Mouse (Mus musculus) gastrocnemius, postnatal 10 days (tissue): ENCODE measurements around the gene Ddx19a. TPM values are rescaled to one million over a fixed set of nuclear protein-coding genes. Genes with fewer than 3 reads are reported as not detected.
"Not testable (repeated sequence)": the region's sequence is repeated elsewhere in the genome, so short reads cannot be mapped to it uniquely, and the experiment has no call there.

Source experiments
- DNase-seq: peaks from one replicate; pipeline ENCODE4 v3.0.0; 2021; ENCODE audit warnings: mixed read lengths
- total RNA-seq, 2 experiments: library from RNA; stranded (reverse); gene quantifications; 2 replicates each; pipeline ENCODE4 v1.2.3; 2021

The Ddx19a gene
- total RNA-seq, 2 experiments from 2014 or later = 35.8 to 43.5 TPM

DNA sequence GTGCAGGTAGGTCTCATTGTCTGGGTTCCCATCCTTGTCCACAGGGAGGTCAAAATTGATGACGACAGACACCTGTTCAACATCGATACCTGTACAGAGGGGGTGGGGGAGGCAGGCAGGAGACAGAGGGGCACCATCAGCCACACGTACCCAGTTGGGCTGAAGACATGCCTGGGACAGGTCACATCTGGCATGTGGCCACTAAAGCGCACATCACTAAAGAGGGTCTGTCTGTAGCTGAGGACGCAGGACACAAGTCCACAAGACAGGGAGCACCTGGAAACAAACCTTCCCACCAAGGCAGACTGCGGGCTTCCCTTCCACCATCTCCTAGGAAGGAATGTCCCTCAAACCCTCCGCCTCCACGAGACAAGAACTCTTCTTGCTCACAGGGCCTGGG, 21.1 kb downstream of the Ddx19a start:
- DNase-seq = not testable (repeated sequence)

DNA sequence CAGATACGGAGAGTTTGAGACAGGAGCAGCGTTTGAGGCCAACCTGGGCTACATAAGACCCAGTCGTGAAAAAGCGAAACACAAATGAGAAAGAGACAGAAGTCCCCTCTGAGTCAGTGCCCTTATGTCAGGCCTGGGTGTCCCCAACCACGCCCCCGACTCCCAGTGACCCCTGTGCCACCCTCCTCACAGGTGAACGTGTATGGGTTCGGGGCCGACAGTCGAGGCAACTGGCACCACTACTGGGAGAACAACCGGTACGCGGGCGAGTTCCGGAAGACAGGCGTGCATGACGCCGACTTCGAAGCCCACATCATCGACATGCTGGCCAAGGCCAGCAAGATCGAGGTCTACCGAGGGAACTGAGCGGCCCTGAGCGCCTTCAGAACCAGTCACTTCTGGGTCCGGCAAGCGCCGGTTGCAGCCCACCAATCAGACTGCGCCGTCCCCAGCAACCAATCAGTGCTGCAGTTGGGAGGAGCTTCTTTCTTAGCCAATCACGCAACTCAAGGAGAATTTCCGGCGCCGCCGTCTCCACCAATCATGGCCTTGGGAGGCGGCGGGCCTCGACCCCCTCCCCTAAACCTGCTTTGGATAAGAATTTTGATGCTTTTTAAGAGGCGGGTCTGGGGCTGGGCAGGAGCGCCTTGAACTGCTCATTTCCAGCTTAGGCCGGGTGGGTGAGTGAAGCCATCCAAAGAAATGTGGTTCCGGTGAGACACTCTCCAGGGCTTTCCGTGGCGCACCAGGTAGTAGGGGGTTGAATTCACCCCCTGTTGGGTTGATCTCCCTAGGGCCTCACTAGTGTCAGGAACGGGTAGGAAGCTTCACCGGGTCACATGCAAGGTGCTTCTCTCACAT, 27.5 kb downstream of the Ddx19a start:
- DNase-seq = peak; percentile 81

DNA sequence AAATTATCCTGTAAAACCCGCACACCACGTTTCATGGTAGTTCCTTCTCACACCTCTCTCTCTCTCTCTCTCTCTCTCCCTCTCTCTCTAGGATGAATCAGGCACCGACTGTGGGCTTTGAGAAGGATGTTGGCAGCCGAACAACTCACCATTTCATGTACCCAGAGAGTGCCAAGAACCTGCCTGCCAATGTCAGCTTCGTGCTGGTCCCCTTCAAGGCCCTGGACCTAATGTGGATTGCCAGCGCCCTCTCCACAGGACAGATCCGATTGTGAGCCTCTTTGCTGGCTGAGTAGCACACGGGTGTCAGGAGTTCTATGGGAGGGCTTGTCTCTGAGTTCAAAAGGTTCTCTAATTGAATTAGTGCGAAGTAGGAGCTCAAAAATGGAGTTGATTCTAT, 30.3 kb downstream of the Ddx19a start:
- DNase-seq = no peak

DNA sequence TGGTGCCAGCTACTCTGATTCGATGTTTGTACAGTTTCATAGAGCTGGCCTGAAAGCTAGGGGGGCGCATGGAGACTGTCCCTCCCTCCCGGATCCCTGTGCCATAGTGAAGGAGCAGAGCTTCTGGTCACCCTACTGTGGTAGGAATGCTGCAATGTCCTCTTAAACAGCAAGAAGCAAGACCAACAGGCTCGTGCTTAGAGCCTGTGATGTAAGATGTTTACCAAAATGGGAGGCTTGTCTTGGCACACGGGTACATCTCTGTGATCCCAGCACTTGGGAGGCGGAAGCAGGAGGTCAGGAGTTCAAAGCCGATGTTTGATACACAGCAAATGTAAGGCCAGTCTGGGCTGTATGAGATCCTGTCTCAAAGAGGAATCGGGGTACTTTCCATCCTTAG, 31.0 kb downstream of the Ddx19a start:
- DNase-seq = no peak

DNA sequence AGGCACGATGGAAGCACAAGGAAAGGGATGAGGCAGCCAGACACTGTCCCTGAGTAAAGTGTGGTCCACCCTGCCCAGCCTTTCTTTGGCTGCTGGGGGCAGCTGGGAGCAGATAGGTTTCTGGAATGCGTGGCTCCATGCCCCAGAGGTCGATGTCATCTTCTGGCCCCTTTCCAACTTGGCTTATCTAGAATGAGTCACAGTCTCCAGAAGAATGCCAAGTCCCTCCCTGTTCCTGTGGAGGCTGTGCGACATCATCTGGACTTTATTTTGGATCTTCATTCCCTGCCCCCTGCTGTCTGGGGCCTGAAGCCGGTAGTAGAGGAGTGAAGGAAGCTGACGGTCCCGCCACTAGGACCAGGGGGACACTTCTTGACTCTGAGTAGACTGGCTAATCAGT, 32.0 kb downstream of the Ddx19a start:
- peak; percentile 68 for DNase-seq

DNA sequence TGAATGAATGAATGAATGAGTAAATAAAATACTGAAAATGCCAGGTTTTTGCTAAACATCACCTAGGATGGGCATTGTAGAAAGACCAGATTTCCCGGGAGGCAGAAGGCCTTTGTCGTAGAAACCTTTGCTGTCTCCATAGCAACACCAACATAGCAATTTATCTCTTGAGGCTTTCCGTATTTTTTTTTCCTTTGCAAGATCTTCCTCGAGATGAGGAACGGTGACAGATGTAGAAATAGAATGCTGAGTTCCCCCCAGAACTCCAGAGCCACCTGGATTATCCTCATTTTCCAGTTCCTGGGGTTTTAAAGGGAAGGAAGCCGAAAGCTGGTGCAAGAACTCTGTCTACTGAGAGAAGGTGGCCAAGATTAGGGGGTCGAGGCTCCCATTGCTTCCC, 32.9 kb downstream of the Ddx19a start:
- no peak for DNase-seq

DNA sequence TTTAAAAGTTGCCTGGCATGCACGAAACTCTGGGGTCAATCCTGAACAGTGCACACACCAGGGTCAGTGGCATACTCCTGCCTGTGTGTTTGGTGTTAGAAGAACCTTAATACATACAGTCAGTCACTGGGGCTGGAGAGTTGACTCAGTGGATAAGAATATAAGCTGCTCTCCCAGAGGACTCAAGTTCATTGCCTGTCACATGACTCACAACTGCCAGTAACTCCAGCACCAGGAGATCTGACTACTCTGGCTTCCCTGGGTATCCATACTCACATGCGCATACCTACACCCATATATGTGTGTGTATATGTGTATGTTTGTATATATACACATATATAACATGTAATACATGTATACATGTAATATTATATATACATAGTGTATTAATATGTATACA, 34.5 kb downstream of the Ddx19a start:
- DNase-seq = no peak

DNA sequence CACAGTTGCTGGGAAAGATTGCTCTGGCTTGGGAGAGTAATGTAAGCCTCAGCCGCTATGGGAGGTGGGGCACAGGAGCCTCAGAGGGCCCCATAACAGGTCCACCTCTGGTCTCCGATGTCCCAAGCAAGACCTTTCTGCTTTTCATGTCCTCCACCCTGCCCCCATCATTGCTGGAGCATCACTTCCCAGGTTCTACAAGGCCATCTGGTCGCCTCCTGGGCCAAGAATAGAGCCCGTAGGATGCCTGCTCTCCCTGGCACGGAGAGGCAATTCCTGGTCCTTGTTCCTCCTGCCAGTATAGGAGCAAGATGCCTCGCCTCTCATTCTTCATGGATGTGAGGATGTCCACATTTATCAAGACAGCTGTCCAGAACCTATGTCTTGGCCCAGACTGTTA, 37.7 kb downstream of the Ddx19a start:
- no peak for DNase-seq

DNA sequence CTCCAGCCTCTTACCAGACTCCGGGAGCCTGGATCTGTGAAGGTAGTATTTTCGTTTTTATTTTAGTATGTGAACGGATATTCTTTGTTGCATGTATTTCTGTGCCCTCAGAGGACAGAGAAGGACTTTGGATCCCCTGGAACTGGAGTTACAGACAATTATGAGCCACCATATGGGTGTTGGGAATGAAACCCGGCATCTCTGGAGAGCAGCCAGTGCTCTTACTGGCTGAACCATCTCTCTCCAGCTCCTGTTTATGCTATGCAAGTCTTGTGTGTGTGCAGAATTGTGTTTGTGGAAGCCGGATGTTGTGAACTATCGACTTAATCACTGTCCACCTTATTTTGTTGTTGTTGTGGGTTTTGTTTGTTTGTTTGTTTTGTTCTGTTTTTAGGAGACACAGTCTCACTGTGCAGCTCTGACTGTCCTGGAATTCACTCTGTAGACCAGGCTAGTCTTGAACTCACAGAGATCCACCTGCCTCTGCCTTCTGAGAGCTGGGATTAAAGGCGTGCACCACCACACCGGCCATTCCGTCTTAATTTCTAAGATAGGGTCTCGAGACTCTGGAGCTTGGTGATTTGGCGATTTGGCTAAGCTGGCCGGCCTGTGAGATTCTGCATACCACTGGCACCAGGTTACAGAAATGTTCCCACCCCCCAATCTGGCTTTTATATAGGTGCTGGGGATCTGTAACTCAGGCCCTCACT, 38.4 kb downstream of the Ddx19a start:
- DNase-seq = no peak

DNA sequence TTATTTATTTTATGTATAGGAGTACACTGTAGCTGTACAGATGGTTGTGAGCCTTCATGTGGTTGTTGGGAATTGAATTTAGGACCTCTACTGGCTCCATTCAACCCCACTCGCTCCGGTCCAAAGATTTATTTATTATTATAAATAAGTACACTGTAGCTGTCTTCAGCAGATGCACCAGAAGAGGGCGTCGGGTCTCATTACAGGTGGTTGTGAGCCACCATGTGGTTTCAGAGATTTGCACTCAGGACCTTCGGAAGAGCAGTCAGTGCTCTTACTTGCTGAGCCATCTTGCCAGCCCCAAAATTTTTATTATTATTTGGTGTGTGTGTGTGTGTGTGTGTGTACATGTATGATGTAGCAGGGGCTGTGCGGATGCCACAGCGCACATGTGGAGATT, 39.0 kb downstream of the Ddx19a start:
- DNase-seq = not testable (repeated sequence)

DNA sequence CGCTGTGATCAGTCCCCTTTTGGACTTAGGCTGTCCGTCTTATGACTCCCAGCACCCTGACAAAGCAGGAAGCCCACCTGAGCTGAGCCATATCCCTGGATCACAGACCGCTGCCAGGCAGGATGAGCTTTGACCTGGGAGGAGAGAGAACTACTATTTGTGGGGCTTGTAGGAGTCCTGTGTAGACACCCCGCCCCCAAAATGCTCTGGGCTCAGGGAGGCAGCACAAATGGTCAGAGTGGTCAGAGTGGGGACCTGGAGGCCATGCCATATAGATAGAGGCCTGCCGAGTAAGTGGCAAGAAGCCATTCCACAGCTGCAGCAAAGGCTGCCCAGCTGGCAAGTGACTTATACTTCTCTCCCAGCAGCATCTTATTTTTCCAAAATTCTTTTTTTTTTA, 39.5 kb downstream of the Ddx19a start:
- no peak for DNase-seq

DNA sequence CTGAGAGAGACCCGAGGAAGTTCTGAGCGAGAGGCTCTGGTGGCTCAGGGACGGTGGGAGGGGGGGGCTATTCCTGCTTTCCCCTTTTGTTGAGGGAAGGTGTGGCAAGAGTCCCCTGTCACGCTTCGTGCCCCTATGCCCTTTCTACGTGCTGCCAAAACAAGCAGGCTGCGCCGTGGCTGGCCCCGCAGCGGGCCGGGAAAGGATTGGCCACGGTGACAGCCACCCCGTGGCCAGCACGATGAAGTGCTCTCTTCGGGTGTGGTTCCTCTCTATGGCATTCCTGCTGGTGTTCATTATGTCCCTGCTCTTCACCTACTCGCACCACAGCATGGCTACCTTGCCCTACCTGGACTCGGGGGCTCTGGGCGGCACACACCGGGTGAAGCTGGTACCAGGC, 40.1 kb downstream of the Ddx19a start:
- DNase-seq = no peak

DNA sequence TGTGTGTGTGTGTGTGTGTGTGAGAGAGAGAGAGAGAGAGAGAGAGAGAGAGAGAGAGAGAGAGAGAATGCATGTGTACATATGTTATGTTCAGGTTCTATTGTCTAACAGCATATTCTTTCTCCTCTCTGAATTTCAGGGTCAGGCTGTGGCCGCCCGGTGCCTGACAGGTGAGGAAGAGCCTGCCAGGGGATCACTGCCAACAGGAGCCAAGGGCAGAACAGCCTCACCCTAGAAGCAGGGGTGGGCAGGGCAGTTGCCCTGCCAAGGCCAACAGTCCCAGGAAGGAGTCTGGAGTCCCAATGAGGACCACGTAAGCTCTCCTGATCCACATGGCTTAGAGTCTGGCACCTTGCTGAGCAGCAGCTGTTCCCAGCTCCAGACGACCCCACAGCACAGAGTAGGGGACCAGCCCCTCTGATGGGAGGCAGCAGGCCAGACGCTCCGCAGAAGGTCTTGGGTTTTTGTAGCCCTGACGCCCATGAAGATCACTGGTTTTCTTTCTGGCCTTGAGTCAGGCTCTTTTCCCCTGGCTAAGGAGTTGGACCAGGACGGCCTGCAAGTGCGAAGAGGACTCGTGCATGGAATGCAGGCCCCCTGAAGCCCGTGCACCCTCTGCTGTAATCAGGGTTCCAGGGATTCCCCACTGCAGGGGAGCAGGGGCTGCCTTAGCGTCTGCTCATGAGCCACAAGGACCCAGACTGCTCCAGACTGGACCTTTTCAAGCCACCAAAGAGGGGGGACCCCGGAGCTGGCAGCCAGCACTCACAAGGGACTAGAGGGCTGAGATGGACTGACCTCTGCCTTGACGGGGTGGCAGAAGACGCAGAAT, 40.8 kb downstream of the Ddx19a start:
- no peak for DNase-seq

DNA sequence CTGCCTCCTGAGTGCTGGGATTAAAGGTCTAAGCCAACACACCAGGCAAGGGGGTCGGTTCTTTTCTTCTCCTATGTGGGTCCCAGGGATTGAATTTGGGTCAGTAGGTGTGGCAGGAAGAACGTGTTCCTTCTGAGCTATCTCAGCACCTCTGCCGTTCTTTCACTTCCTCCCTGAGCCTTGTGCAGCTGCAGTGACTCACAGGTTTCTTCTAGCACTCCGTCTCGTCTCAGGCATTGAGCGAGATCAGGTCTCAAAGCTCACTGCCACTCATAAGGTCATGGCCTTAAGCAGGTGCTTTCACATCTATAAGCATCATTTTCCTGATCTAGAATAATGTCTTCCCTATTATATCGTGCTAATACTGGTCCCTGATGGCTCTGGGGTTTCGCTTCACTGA, 42.8 kb downstream of the Ddx19a start:
- DNase-seq = no peak

DNA sequence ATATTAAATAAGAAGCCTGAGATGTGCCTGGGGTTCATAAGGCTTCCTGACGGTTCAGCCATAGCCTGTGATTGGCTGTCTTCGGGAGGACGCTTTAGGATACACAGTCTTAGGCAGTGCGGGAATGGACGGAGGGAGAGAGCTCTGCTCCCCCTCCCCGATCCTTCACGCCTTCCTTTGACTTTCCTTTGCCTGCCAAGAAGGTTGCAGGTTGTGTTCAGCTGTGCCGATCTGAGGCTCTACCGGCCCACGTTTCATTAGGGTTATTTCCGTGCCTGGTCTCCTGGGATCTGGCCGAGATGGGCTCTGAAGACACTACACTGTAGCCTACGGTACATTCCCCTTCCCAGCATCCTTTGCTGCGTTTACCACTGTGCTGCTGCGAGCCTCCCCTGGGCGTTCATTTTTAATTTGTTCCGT, 47.5 kb downstream of the Ddx19a start:
- no peak for DNase-seq

DNA sequence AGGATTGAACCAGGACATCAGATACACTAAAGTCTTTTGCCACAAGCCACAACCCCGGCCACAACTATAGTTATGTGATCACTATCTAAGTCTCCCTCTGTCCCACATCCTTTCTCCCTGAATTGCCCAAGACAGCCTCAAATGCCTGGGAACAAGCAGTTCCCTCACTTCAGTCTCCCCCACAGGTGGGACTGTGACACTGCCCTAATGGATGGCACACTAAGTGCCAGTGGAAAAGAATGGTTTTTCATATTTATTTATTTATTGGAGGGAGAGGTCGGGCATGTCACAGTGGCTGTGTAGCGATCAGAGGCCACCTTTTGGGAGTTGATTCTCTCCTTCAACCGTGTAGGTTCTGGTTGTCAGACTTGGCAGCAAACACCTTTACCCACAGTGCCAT, 51.9 kb downstream of the Ddx19a start:
- DNase-seq = no peak

DNA sequence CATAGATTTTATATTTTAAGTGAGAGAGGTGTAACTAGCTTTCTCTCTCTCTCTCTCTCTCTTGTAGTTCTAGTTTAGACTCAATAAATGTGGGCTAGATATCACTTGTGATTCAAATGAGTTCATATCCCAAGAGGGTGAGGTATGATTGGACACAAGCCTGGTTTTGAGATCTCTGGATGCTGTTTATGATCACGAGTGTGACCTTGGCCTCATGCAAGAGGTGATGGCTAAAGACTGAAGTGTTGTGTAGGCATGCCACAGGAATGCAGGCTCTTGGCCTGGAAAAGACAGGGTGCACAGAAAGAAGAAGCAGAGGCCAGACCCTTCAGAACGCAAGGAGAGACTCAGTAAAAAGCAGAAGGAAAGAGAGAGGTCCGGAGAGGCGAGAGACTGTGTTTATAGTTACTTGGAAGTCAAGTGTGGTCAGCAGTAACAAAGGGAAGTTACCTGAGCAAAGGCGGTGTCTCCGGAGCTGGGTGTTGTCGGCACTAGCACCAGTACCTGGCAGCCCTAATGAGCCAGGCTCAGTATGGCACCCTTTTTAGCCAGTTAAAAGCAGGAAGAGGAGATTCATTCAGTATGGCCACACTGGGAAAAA, 53.2 kb downstream of the Ddx19a start:
- DNase-seq = no peak

DNA sequence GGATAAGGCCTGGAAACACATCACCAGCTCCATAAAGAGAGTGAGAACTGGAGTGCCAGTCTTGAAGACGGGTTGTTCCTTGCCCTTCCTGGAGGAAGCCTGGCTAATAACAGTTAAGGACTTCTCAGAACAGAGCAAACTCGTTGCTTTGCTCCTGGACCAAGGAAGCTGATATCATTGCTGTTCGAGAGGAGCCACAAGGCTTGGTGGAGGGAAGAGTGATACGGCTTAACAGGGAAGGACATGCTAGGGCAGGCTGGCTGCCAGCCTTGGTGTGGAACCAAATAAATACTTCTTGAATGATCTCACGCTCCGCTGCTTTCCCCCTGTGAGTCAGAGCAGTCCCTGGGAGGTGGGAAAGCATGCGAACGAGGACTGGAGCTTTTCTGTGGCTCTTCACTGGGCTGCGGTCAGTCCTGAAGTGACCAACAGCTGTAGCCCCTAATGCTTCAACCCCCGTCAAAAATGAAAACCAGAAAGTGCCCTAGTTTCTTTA, 56.1 kb downstream of the Ddx19a start:
- DNase-seq = peak; percentile 80

DNA sequence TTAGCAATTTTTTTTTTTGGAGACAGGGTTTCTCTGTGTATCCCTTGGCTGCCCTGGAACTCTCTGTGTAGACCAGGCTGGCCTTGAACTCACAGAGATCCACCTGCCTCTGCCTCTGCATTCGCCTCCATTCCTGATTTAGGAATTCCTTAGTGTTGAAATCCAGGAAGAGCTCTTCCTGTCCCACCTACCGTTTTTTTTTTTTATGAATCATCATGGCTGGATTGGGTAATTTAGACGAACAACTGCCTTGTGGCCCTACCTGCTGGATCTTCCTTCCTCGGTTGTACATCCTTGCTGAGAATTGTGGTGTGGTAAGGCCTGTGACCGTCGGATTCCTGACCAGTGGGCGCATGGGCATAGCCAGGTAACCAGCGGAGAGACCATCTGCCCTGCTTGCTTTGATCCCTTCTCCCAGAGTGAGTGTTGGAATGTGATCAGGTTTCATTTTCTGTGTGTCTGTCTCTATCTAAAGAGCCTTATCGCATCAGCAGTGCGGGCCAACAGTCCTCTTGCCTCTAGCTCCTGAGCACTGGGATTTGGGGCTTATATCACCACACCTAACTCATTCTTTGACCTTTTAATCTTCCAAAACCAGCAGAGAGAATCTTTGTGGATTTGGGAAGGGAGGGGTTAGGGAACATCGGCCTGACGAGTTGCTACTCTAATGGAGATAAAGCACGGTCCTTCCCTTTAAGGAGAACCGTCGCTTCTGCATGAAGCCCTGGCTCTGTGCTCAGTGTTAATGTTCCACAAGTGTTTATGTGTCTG, 56.7 kb downstream of the Ddx19a start:
- DNase-seq = no peak

DNA sequence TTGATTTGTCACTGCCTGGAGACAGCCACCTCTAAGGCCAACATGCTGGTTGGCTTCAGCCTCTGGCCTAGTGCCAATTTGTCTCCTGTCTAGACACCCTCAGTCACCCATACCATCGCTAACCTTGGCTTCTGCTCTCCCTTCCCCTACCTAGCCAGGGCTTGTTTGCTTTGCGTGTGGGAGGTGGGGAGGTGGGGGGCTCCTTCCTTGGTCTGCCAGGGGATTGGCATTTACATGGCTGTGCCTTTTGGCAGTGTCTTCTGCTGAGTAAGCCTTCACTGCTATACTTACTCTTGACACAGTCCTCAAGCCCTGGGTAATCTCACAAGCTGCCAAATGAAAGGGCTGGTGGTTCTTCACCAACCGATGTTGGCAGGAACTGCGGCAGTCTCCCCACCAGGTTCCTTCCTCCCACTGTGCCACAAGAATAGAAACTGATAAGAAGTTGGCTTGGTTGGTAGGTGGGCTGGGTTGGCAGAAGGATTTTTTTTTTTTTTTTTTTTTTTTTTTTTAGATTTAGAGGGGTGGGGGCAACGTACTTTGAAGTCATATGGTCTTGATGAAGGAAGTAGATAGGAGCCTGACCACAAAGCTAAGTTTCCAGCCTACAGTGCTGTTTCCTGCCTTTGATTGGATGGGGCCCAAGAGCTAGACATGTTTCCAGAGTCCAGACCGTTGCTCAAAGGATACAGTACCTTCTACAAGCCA, 58.6 kb downstream of the Ddx19a start:
- DNase-seq = no peak

DNA sequence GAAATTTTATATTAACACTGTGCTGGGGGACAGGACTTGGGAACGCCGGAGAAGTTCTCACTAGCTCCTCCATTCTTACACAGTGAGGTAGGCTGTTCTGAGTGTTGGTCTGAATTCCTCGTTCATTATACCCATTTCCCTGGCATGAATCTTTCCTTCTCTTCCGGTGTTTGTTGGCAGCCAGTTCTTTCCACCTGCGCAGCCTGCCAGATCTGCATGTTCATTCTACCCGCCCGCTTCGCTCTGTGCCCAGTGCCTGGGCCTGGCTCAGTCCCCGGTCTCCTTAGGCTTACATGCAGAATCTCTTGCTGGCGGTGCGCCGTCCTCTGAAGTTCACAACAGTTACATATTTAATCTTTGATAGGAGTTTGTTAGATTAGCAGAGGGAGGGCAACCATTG, 61.4 kb downstream of the Ddx19a start:
- no peak for DNase-seq
